Mouse (Mus musculus): ENCODE measurements around the gene Jpt1.

GRCm38 (mm10) chr11:115510507-115510888 is 3.7 kb downstream of the Jpt1 start:
- no peak for TF ChIP-seq CTCF (IDR thresholded peaks at IDR 0.05; ENCODE audit: low read depth)
- TF ChIP-seq EP300 (optimal IDR thresholded peaks at IDR 0.05), result no peak

Measured in stomach, postnatal 0 days (tissue).